Mouse (Mus musculus) layer of hippocampus, adult 2 months (tissue): Measurements from ENCODE around the gene Foxn3. TPM values are rescaled to one million over a fixed set of nuclear protein-coding genes. Genes with fewer than 3 reads are reported as not detected.

Experiments used
- DNase-seq, 2 experiments: peaks; one replicate each; pipeline ENCODE4 v3.0.0; 2022; ENCODE audit warnings: low spot score in 2 of 2
- H3K27ac ChIP-seq: fragments of 200-600 bp; 2 replicates; pipeline ENCODE4 v1.8.1; 2022
- H3K4me3 ChIP-seq: fragments of 200-600 bp; 2 replicates; pipeline ENCODE4 v1.8.1; 2022; ENCODE audit warnings: mild to moderate bottlenecking
- CTCF ChIP-seq: fragments of 200-600 bp; conservative IDR thresholded peaks from 2 replicates; pipeline ENCODE4 v1.8.1; 2022; ENCODE audit warnings: antibody characterized with exemption, mild to moderate bottlenecking, moderate library complexity
- total RNA-seq, 2 experiments: library from RNA; stranded (reverse); gene quantifications; 2 replicates each; pipeline ENCODE4 v1.2.3; 2021

Foxn3 gene
- total RNA-seq, 2 experiments from 2014 or later = 45.9 to 53.7 TPM

DNA sequence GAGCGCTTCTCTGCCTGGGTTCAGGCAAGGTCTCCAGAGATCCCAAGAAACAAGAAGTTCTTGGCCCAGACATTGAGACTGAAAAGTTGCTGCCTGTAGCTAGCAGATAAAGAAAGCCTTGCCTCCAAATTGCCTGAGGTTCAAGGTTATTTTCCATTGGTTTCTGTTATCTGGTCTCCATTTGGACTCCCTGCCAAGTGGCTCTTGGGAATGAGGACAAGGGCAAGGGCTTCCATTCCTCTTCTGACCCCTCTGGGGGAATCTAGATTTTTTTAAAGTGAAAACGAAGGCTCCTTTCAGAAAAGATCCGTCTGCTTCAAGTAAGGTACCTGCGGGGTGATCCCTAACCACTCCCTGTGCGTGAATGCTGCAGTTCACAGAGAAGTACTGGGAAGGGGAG lies 130.0 kb downstream of the Foxn3 start:
- no peak overlapping the region for H3K4me3 ChIP-seq
- no peak for DNase-seq
- no peak for TF ChIP-seq CTCF
- no peak overlapping the region for H3K27ac ChIP-seq

DNA sequence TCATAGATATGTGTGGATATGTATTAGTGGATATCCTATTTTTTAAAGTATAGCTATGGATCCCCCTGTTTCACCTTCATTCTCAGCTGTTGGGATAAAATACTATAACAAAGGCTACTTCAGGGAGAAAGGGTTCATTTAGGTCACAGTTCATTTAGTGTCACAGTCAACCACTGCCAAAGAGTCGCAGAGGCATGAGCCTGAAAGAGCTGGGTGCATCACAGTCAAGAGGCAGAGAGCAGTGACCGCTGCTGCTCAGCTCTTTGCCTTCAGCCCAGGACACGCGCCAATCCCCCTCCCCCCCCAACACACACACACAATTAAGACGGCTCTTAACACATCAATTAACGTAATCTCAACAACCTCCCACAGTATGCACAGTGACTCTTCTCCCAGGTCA lies 131.8 kb downstream of the Foxn3 start:
- TF ChIP-seq CTCF = no peak

DNA sequence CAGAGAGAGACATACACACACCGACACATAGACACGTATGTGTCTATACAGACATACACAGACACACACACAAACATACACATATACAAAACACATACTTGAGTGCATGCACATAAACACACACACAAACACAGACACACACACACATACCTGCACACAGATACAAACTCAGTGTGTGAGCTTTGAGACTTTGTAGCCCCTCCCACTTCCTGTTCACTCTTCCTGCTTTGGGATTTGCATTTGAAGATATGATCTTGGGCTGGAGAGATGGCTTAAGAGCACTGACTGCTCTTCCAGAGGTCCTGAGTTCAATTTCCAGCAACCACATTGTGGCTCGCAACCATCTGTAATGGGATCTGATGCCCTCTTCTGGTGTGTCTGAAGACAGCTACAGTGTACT lies 132.4 kb downstream of the Foxn3 start:
- Histone ChIP-seq H3K4me3 (no peak overlapping the region), H3K27ac (no peak overlapping the region)
- no peak for TF ChIP-seq CTCF
- no peak for DNase-seq

More for the DNA sequence above, 131.8 kb downstream of the Foxn3 start:
- H3K4me3 ChIP-seq = no peak overlapping the region
- no peak overlapping the region for H3K27ac ChIP-seq
- no peak for DNase-seq

DNA sequence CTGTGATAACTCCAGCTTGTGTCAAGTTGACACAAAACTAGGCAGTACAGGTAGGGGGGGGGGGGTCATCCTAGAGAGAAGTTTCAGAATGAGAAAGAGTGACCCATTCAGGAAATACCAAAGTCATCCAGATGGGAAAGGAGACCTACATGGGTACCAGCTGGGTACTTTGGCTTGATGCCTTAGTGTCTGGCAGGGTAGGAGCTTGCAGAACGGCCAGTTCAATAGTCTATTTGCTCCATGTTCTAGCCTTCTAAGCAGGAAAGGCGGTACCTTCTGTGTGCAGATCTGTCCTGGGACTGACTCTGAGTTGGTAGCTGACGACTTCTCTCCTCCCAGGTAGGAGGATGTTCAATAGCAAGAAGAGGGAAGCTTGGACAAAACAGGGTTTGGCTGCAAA lies 134.3 kb downstream of the Foxn3 start:
- no peak for TF ChIP-seq CTCF
- DNase-seq = no peak

DNA sequence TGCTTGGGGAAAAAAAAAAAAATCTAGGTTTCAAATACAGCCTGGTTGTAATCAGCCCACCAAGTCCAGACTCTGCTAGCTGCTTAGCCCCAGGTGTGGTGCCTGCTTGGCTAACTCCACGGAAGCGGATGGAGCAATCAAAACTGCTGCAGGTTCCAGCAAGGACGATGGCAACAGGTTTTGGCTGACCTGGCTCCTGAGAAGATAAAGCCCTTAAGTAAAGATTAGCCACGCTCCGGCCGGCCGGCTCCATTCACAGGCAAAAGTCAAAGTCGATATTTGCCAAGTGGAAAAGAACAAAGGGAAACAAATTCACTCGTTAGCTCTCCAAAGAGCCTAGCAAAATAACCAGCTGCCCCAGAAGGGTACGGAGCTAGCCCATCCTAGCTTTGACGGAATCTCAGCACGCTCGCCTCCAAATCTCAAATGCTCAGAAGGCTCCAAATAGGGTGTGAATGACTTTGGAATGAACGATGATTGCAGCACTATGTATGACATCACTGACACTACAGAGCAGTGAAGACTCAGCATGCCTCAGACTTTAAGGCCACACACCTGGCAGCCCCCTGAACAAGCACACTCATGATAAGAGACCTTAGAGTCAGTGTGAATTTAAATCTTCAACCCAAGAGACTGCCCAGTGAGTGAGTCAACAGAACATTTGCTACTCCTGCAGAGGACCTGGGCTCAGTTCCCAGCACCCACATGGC lies 137.0 kb downstream of the Foxn3 start:
- no peak for TF ChIP-seq CTCF
- no peak overlapping the region for H3K4me3 ChIP-seq
- no peak for DNase-seq
- no peak overlapping the region for H3K27ac ChIP-seq

More for the DNA sequence above, 134.3 kb downstream of the Foxn3 start:
- Histone ChIP-seq H3K27ac (no peak overlapping the region), H3K4me3 (no peak overlapping the region)

DNA sequence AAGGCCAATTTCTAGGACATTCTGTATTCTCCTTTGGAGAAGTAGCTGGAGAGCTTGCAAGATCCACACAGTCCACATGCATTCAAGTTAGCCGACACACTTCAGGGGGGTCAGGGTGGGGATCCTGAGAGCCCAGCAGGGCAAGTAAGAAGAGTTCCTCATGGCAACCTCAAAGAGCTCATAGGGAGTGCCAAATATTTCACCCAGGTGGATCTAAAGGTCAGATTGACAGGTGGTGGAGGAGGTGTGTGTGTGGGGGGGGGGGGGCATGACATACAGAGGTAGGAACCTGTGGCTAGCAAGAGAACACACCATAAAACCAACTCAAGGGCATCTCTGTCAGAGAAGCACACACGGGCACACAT lies 144.0 kb downstream of the Foxn3 start:
- H3K4me3 ChIP-seq = no peak overlapping the region
- TF ChIP-seq CTCF = no peak
- H3K27ac ChIP-seq = no peak overlapping the region
- DNase-seq = no peak

DNA sequence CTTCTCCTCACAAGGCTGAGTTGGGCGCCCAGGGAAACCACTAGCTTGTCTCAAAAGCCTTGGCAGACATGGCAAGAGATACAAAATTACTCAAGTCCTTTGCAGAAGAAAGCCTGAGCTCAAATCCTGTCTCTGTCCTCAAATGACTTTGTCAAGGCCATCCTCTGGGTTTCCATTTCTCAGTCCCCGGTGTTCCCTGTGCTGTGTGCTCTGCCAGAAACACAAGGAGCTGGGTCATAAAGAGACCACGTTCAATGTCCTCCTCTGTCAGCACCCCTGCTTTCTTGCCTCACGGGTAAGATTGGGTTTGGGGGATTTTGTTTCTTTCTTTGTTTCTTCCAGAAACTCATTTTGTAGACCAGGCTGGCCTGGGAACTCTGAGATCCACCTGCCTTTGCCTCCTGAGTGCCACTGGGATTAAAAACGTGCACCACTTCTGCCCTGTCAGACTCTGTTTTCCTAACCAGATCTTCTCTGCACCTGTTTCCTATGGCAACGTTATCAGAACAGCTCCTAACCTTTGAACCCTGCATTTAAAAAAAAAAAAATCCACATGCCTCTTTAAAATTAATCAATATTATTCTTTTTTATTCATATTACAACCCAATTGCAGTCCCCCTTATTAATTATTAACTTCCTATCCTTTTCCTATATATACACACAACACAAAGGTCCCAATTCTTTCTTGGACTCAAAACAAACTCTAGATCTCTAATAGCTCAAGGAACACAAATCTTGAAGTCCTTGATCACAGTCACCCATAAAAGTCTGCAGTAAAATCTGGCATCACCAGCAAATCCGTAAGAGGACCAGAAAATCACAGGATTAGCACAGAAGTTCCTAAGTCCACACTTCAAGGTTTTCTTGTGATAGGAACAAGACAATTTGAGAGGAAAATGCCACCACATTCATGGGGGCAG lies 144.6 kb downstream of the Foxn3 start:
- no peak for TF ChIP-seq CTCF
- Histone ChIP-seq H3K27ac (no peak overlapping the region), H3K4me3 (no peak overlapping the region)
- DNase-seq = no peak

DNA sequence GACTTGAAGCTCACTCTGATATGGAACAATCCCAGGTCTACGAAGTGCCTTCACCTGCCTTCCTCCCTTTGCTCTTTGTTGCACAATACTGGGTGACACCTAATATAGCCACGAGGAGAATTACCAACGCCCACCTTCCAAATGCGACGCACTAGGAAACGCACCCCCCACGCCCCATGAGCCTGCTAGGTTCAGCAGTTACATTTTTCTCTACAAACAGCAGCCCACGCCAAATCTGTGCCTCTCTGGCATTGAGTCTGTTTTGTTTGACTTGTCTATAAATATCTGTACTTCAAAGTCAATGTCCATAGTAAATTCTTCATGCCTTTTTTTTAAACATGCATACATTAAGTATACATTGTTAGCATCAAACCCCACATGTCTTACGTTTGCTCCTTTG lies 145.5 kb downstream of the Foxn3 start:
- H3K27ac ChIP-seq = no peak overlapping the region
- no peak overlapping the region for H3K4me3 ChIP-seq
- no peak for TF ChIP-seq CTCF
- peak; percentile 32 to 55 for DNase-seq

DNA sequence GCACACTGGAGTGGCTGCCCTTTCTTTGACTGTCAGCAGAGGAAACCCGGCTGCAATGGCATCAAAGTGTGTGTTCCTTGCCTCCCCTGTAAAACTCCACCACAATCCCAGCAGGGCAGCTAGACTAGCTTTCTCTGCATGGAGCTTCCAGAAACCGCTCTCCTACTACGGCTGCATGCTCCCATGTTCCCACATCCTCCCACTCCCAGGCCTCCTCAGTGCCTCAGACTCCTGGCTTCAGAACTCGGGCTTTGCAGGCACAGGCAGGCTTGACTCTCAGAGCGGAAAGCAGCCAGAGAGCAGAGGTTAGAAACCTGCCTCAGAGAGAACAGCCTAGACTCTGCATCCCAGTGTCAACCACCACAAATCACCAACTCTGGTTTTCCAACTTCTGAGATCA lies 147.8 kb downstream of the Foxn3 start:
- Histone ChIP-seq H3K4me3 (no peak overlapping the region), H3K27ac (no peak overlapping the region)
- no peak for TF ChIP-seq CTCF
- no peak for DNase-seq

DNA sequence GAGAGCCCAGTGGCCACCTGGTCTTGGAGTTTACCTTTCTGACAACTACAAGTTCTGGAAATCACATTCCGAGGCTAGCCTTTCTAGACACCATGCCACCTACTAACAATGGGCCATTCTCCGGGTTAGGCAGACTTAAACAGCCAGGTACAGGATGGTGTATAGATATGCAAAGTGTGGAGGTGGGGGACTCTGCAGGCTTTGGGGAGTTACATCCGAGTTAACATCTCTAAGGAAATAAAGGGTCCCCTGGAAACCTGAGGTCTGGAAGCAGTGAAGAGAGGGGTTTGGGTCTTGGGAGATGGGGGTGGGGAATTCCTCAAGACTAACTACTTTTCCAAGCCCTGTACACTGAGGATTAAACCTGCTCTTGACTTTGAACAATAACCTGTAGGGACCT lies 150.9 kb downstream of the Foxn3 start:
- Histone ChIP-seq H3K4me3 (no peak overlapping the region), H3K27ac (no peak overlapping the region)
- TF ChIP-seq CTCF = no peak
- no peak for DNase-seq

DNA sequence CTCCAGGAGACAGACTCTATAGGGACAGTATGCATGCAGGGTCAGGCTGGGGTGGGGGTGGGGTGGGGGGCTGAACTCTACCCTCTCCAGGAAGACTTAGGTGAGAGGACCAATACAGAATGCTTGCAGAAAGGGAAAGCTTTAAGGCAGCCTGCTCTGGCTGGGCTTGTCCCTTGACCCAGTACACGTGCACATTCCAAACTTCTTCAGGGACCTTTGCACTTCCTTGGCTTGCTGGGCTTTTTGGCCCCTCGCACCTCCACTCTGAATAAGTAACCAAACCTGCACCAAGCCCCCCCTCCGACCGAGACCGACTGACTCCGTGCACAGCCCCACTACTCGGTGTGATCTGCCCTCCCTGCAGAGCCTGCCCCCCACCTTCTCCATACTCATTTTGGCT lies 151.3 kb downstream of the Foxn3 start:
- no peak for DNase-seq
- TF ChIP-seq CTCF = no peak
- H3K27ac ChIP-seq = no peak overlapping the region

DNA sequence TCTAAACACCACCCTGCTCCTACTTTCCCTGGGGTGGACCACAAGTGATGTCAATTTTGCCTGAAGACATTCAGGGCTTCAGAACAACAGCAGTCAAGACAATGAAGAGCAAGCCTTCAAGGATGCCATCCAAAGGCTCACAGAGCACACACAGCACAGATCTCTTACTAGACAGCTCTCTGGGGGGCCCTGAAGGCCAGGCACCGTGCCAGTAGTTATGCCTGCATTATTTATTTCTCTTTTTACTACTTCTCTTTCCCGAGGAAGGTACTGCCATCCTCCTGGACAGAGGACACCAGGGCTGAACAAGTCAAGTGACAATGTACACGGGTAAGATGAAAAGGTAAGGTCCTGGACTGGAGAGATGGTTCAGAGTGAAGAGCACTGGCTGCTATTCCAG lies 154.7 kb downstream of the Foxn3 start:
- no peak for DNase-seq
- no peak overlapping the region for H3K4me3 ChIP-seq
- H3K27ac ChIP-seq = no peak overlapping the region
- TF ChIP-seq CTCF = no peak

More for the DNA sequence above, 151.3 kb downstream of the Foxn3 start:
- H3K4me3 ChIP-seq = no peak overlapping the region

DNA sequence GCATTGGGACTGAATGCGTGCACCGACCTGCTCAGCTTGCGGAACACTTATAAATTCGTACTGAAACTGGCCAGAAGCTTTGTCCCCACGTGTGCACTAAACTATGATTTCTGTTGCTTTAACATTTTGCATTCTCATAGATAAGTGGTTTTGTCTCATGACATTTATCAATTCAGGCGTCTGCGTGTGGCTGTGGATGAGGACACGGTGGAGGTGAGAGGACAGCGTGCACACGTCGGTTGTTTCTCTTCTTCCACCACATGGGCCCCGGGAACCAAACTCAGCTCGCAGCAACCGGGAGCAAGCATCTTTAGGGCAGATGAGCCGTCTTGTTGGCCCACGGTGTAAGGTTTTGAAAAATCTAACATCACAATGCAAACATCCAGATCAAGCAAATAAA lies 155.3 kb downstream of the Foxn3 start:
- no peak for TF ChIP-seq CTCF
- H3K4me3 ChIP-seq = no peak overlapping the region
- DNase-seq = no peak

DNA sequence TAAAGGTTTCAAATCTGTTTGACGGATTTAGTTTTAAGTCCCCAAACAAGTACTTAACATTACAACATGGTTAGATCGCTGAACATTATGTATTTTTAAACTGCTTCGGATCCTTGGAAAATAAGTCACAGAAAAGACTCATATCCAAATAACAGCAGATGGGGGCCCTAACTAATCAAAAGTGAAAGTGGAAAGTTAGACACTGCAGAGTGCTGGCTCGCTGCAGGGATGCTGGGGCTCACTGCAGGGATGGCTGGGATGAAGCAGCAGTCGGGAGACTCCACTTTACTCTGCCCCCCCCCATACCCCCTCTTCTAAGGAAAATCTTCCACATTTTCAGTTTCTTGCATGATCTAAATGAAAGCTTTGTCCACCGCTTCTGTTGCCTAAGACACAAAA lies 156.1 kb downstream of the Foxn3 start:
- TF ChIP-seq CTCF = no peak
- peak overlapping the region; percentile 46 for H3K4me3 ChIP-seq
- no peak for DNase-seq
- H3K27ac ChIP-seq = peak overlapping the region; percentile 62

More for the DNA sequence above, 155.3 kb downstream of the Foxn3 start:
- H3K27ac ChIP-seq = no peak overlapping the region
